ENCODE assay signal across 21 mouse cellular contexts in genomic region chr16:23397931-23398330, GRCm38 (mm10). TPM values are rescaled to one million over a fixed set of nuclear protein-coding genes. Genes with fewer than 3 reads are reported as not detected.
"Had no signal": no experiment of that assay in that cellular context is flagged by ENCODE, and none has a peak within 500 bp of the region (broad histone marks: within the 10 kb centered on the region; RNA-seq: fewer than 3 reads in every experiment).

No protein-coding gene starts in this region.

- H3K9me3 ChIP-seq: lung, embryonic 15.5 days; midbrain, embryonic 13.5 days; neural tube, embryonic 12.5 days; stomach, embryonic 15.5 days had no signal

- H3K27me3 ChIP-seq: lung, embryonic 15.5 days; midbrain, embryonic 13.5 days; neural tube, embryonic 12.5 days; stomach, embryonic 15.5 days had no signal

- H3K4me2 ChIP-seq: lung, embryonic 15.5 days; midbrain, embryonic 11.5 days; midbrain, embryonic 13.5 days; neural tube, embryonic 12.5 days; stomach, embryonic 15.5 days had no signal

- H3K4me1 ChIP-seq: midbrain, embryonic 13.5 days; neural tube, embryonic 12.5 days; stomach, embryonic 15.5 days had no signal

- H3K9ac ChIP-seq: lung, embryonic 15.5 days; midbrain, embryonic 13.5 days; neural tube, embryonic 12.5 days; stomach, embryonic 15.5 days had no signal

- H3K36me3 ChIP-seq: lung, embryonic 15.5 days; midbrain, embryonic 13.5 days; neural tube, embryonic 12.5 days; stomach, embryonic 15.5 days had no signal

- H3K27ac ChIP-seq: lung, embryonic 15.5 days; macrophage; midbrain, embryonic 13.5 days; neural tube, embryonic 12.5 days; stomach, embryonic 15.5 days; stomach, postnatal 0 days had no signal

- DNase-seq: lung, adult 2 months; lung, postnatal 14 days; lung, postnatal 36 days; right cerebral cortex, postnatal 14 days; thymus, adult 2 months; thymus, postnatal 25 days; thymus, postnatal 4 days had no signal

- H3K4me3 ChIP-seq: lung, embryonic 15.5 days; megakaryocyte, embryonic 14.5 days; midbrain, embryonic 13.5 days; neural tube, embryonic 12.5 days; stomach, embryonic 15.5 days had no signal

RNA-seq across cellular contexts. Expression of gene Rtp1, which starts 31.0 kb away (rescaled TPM):
- total RNA-seq: megakaryocyte progenitor cell, adult 5-6 weeks; monocyte, adult 5-6 weeks; neutrophil, adult 5-6 weeks had no signal
- polyA plus RNA-seq: lung, adult 2 months; lung, embryonic 15.5 days; lung, postnatal 0 days; macrophage; midbrain, embryonic 11.5 days; neural tube, embryonic 12.5 days; neural tube, embryonic 14.5 days; spleen, adult 2 months; stomach, embryonic 15.5 days; stomach, postnatal 0 days had no signal
